Mouse (Mus musculus): ENCODE data around the gene Hist3h2a. TPM values are rescaled to one million over a fixed set of nuclear protein-coding genes. Genes with fewer than 3 reads are reported as not detected.

Hist3h2a gene
- polyA plus RNA-seq, 1 experiment from 2014 or later, result 26.4 TPM

DNA sequence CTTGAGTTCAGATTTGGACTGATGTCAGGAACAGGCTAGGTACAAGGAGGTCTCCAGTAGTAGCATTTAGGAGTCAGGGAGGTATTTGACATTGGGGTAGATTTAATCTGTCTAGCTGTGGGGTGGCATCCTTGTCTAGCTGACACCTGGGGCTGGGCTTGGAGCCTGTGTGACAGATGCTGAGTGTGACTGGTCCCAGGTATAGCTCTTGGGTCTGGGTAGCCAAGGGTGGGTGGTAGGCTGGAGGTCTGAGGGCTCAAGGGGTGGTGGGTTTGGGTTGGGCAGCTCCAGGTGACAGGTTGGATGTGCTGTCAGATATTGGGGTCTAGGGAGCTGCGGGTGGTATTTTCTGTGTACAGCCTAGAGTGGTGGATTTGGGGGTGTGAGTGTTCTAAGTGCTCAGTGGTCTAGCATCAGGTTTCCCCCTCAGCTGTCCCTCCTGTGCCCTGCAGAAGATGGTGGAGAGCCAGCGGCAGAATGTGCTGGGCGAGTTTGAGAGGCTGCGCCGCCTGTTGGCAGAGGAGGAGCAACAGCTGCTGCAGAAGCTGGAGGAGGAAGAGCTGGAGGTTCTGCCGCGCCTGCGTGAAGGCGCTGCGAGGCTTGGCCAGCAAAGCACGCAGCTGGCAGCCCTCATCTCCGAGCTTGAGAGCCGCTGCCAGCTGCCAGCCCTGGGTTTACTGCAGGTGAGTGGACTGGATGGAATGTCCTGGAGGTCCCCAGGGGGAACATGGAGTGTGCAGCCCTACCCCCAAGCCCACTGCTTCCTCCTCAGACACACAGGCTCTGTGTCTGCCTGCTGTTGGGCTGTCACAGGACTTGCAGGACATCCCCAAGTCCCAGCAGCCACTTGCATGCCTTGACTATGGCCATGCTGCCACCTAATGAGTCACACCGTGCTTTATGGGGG, 27.3 kb downstream of the Hist3h2a start:
- WGBS, result 38% methylated on average over 14 of the region's 14 CpGs
- Histone ChIP-seq H3K27me3 (replicated peaks) (no peaks in the 10 kb centered on the region), H3K27ac (replicated peaks) (peak overlapping the region; percentile 70), H3K4me2 (peak overlapping the region; percentile 86), H3K4me1 (peaks cover 82% of the 10 kb centered on the region), H3K36me3 (peaks cover 47% of the 10 kb centered on the region), H3K9me3 (no peaks in the 10 kb centered on the region), H3K4me3 (no peak overlapping the region), H3K9ac (peak overlapping the region; percentile 99)
- no peak for ATAC-seq (ENCODE audit: extremely low read depth, insufficient number of reproducible peaks, low FRiP score, low TSS enrichment)

DNA sequence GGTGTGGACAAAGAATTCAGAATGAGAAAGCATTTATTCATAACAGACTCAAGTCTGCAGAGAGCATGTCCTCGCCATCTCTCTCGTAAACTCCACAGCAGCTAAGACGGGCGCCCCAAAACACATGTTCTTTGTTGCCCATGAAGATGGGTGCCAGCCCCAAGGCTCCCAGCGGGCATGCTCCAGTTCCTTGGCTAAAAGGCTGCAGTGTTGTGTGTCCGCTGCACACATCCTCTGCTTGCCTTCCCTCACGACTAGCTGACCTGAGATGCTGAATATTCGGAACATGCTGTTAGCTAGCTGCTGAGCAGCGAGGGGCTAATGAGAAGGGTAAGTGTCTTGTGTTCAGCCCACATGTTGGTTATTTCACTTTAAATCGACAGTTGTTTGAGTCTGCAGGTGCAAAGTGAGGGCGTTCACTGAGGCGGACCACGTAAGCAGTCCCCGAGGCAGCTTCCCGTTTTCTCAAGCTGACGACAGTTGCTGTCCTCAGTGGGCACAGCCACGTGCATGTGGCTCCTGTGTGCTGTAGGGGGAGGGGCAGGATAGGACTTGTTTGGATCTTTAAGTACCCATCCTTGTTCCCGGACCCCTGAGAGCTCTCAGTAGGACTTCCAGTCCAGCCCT, 28.1 kb downstream of the Hist3h2a start:
- peaks cover 86% of the 10 kb centered on the region for H3K4me1 ChIP-seq
- WGBS, result 82% methylated on average over 18 of the region's 18 CpGs
- H3K9me3 ChIP-seq, result no peaks in the 10 kb centered on the region
- no peak for ATAC-seq (ENCODE audit: extremely low read depth, insufficient number of reproducible peaks, low FRiP score, low TSS enrichment)
- 0 out of 2 replicates have a peak overlapping the region, but pooled peaks have one; percentile 99 for H3K9ac ChIP-seq
- no peak overlapping the region for H3K4me3 ChIP-seq
- H3K36me3 ChIP-seq, result peaks cover 55% of the 10 kb centered on the region
- peak overlapping the region; percentile 70 for H3K27ac ChIP-seq (replicated peaks)
- 0 out of 2 replicates have a peak overlapping the region, but pooled peaks have one; percentile 15 for H3K4me2 ChIP-seq
- no peaks in the 10 kb centered on the region for H3K27me3 ChIP-seq (replicated peaks)

DNA sequence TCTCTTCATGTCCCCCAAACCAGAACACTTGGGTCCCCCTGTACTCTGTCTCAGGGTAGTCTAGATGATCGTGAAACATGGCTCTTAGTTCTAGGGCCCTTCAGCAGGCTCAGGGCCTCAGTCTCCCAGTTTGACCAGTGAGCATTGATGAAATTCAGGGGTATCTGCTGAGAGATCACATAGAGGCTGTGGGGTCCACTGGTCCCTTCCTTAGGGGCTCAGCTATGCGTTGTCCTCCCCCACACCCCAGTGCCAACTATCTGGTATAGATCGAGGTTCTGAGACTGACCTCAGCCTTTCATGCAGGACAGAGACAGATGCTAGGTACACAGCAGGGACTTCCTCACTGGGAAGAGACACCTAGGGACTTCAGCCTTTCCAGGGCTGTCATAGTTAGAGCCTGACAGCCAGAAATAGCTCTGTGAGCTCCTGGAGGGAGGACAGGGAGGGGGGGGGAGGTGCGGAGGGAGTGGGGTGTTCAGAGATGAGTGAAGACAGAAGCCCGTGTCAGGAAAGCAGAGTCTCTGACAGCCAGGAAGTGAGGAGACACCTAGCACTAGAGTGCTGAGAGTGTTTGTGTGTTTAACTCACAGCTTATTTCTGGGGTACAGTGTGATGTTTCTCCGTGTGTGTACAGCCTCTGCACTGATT, 29.3 kb downstream of the Hist3h2a start:
- Histone ChIP-seq H3K9ac (peak overlapping the region; percentile 65), H3K36me3 (peaks cover 67% of the 10 kb centered on the region), H3K27ac (replicated peaks) (peak overlapping the region; percentile 96), H3K9me3 (no peaks in the 10 kb centered on the region), H3K4me1 (peaks cover 95% of the 10 kb centered on the region), H3K4me3 (no peak overlapping the region), H3K4me2 (peak overlapping the region; percentile 42), H3K27me3 (replicated peaks) (no peaks in the 10 kb centered on the region)
- WGBS, result 46% methylated on average over 6 of the region's 6 CpGs
- ATAC-seq (ENCODE audit: extremely low read depth, insufficient number of reproducible peaks, low FRiP score, low TSS enrichment), result peak; percentile 34; the same call in 1 of the 2 replicates

DNA sequence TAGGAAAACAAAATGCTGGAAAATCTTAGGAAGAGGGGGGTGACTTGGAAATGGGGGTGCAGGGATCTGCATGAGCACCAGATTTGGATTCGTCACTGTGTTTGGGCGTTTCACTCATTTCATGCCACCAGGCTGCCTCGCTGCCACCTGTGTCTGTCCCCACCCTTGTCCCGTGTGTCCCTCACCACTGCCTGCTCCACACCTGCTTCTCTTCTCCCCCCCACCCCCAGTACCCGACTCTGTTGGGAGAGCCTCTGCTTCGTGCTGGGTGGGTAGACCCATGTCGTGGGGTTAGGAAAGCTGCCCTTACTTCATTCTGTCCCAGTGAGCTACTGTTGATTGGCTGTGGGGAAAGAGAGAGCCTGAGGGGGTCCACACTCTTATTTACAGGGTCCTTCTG, 30.2 kb downstream of the Hist3h2a start:
- Histone ChIP-seq H3K9me3 (no peaks in the 10 kb centered on the region), H3K4me1 (peaks cover 95% of the 10 kb centered on the region), H3K4me3 (no peak overlapping the region), H3K36me3 (peaks cover 76% of the 10 kb centered on the region), H3K4me2 (peak overlapping the region; percentile 42; the same call in 1 of the 2 replicates), H3K9ac (peak overlapping the region; percentile 64), H3K27me3 (replicated peaks) (no peaks in the 10 kb centered on the region), H3K27ac (replicated peaks) (peak overlapping the region; percentile 96)
- no peak for ATAC-seq (ENCODE audit: extremely low read depth, insufficient number of reproducible peaks, low FRiP score, low TSS enrichment)
- 79% methylated on average over 7 of the region's 7 CpGs for WGBS

- H3K4me3 ChIP-seq, result no peak overlapping the region
- peaks cover 83% of the 10 kb centered on the region for H3K36me3 ChIP-seq
- no peak for ATAC-seq (ENCODE audit: extremely low read depth, insufficient number of reproducible peaks, low FRiP score, low TSS enrichment)
- no peaks in the 10 kb centered on the region for H3K27me3 ChIP-seq (replicated peaks)
- peak overlapping the region; percentile 64 for H3K9ac ChIP-seq
- H3K27ac ChIP-seq (replicated peaks), result peak overlapping the region; percentile 96
- 66% methylated on average over 3 of the region's 3 CpGs for WGBS
- H3K4me1 ChIP-seq, result peaks cover 95% of the 10 kb centered on the region
- H3K9me3 ChIP-seq, result no peaks in the 10 kb centered on the region
- H3K4me2 ChIP-seq, result no peak overlapping the region
Measured at GRCm38 (mm10) chr11:58985299-58985917, 30.9 kb downstream of the Hist3h2a start.

GRCm38 (mm10) chr11:58989166-58989565, 34.7 kb downstream of the Hist3h2a start:
- ATAC-seq (ENCODE audit: extremely low read depth, insufficient number of reproducible peaks, low FRiP score, low TSS enrichment), result no peak
- H3K36me3 ChIP-seq, result peaks cover 69% of the 10 kb centered on the region
- no peaks in the 10 kb centered on the region for H3K9me3 ChIP-seq
- peak overlapping the region; percentile 70 for H3K9ac ChIP-seq
- H3K4me1 ChIP-seq, result peaks cover 99% of the 10 kb centered on the region
- no peak overlapping the region for H3K4me3 ChIP-seq
- H3K27me3 ChIP-seq (replicated peaks), result peaks cover 13% of the 10 kb centered on the region; the same call in 1 of the 2 replicates
- 94% methylated on average over 4 of the region's 4 CpGs for WGBS
- H3K27ac ChIP-seq (replicated peaks), result peak overlapping the region; percentile 96; the same call in 1 of the 2 replicates
- H3K4me2 ChIP-seq, result no peak overlapping the region

- WGBS, result 58% methylated on average over 17 of the region's 17 CpGs
- peaks cover 99% of the 10 kb centered on the region for H3K4me1 ChIP-seq
- H3K9ac ChIP-seq, result peak overlapping the region; percentile 70
- H3K27me3 ChIP-seq (replicated peaks), result peaks cover 22% of the 10 kb centered on the region
- H3K27ac ChIP-seq (replicated peaks), result peak overlapping the region; percentile 92
- peaks cover 65% of the 10 kb centered on the region for H3K36me3 ChIP-seq
- H3K9me3 ChIP-seq, result no peaks in the 10 kb centered on the region
- no peak for ATAC-seq (ENCODE audit: extremely low read depth, insufficient number of reproducible peaks, low FRiP score, low TSS enrichment)
- H3K4me3 ChIP-seq, result no peak overlapping the region
- H3K4me2 ChIP-seq, result peak overlapping the region; percentile 38; the same call in 1 of the 2 replicates
Measured at GRCm38 (mm10) chr11:58990141-58990540, 35.7 kb downstream of the Hist3h2a start.

DNA sequence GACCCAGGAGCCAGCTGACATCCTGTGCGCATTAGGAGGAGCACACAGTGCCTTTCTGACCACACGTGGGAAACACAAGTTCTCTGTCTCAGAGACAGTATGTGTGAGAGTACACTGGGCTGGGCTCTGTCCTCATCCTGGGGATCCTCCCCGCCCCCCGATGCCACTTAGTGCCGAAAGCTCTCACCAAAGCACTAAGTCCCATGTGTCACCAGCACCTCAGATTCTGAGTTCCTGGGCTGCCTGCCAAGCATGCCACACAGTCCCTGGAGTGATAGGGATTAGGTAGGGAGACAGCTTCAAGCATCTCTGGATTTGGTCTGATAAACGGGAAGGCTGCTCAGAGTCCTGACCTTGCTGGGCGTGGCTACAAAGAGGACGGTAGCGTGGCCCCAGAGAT, 36.3 kb downstream of the Hist3h2a start:
- Histone ChIP-seq H3K4me2 (peak overlapping the region; percentile 38), H3K36me3 (peaks cover 62% of the 10 kb centered on the region), H3K4me1 (peaks cover 99% of the 10 kb centered on the region), H3K9ac (peak overlapping the region; percentile 70), H3K27me3 (replicated peaks) (peaks cover 28% of the 10 kb centered on the region), H3K4me3 (no peak overlapping the region), H3K9me3 (no peaks in the 10 kb centered on the region), H3K27ac (replicated peaks) (peak overlapping the region; percentile 92)
- peak; percentile 72 for ATAC-seq (ENCODE audit: extremely low read depth, insufficient number of reproducible peaks, low FRiP score, low TSS enrichment)
- 35% methylated on average over 9 of the region's 9 CpGs for WGBS

DNA sequence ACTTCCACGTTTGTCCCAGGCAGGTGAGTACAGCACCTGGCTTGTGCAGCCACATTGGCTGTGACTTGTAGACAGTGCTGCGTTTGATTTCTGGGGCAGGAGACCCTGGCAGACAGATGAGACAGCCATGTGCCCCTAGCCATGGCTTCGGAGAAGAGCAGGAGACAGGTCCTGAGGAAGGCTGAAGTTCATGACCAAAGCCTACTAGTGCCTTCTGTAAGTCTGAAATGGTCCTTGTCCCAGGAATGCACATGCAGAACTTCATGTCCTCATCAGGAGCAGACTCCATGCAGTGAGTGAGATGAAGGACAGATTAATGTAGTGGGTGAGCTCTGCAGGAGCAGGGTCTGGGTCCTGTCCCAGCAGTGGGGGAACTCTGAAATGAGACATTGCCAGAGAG, 37.4 kb downstream of the Hist3h2a start:
- H3K27ac ChIP-seq (replicated peaks), result peak overlapping the region; percentile 92
- no peak overlapping the region for H3K4me2 ChIP-seq
- H3K4me3 ChIP-seq, result no peak overlapping the region
- peaks cover 28% of the 10 kb centered on the region for H3K27me3 ChIP-seq (replicated peaks)
- 71% methylated on average over 3 of the region's 3 CpGs for WGBS
- H3K9ac ChIP-seq, result peak overlapping the region; percentile 58
- no peak for ATAC-seq (ENCODE audit: extremely low read depth, insufficient number of reproducible peaks, low FRiP score, low TSS enrichment)
- H3K36me3 ChIP-seq, result peaks cover 62% of the 10 kb centered on the region
- H3K9me3 ChIP-seq, result no peaks in the 10 kb centered on the region
- peaks cover 99% of the 10 kb centered on the region for H3K4me1 ChIP-seq

GRCm38 (mm10) chr11:58993091-58993670, 38.7 kb downstream of the Hist3h2a start:
- H3K27ac ChIP-seq (replicated peaks), result peak overlapping the region; percentile 53

More at GRCm38 (mm10) chr11:58993091-58993670, 38.7 kb downstream of the Hist3h2a start:
- H3K27me3 ChIP-seq (replicated peaks), result peaks cover 28% of the 10 kb centered on the region
- peaks cover 55% of the 10 kb centered on the region for H3K36me3 ChIP-seq
- peak overlapping the region; percentile 77 for H3K9ac ChIP-seq
- ATAC-seq (ENCODE audit: extremely low read depth, insufficient number of reproducible peaks, low FRiP score, low TSS enrichment), result no peak
- H3K4me1 ChIP-seq, result peaks cover 99% of the 10 kb centered on the region
- no peak overlapping the region for H3K4me3 ChIP-seq
- H3K4me2 ChIP-seq, result no peak overlapping the region
- WGBS, result 51% methylated on average over 6 of the region's 6 CpGs
- no peaks in the 10 kb centered on the region for H3K9me3 ChIP-seq

Data from heart, embryonic 13.5 days (tissue).